Comparison of ENCODE assay signal across 13 mouse cellular contexts in genomic region chr5:73716941-73717340, GRCm38 (mm10).
"Had no signal": no experiment of that assay in that cellular context is flagged by ENCODE, and none has a peak within 500 bp of the region (broad histone marks: within the 10 kb centered on the region; RNA-seq: fewer than 3 reads in every experiment).

No protein-coding gene starts in this region.

- ATAC-seq: midbrain, embryonic 13.5 days; midbrain, embryonic 15.5 days had no signal

- H3K36me3 ChIP-seq: midbrain, embryonic 13.5 days; midbrain, embryonic 15.5 days; neural tube, embryonic 12.5 days; stomach, embryonic 15.5 days had no signal

- H3K4me3 ChIP-seq: midbrain, embryonic 13.5 days; midbrain, embryonic 15.5 days; neural tube, embryonic 12.5 days; stomach, embryonic 15.5 days had no signal

- DNase-seq: lung, adult 18-20 months; lung, embryonic 14.5 days; lung, postnatal 10 days; lung, postnatal 4 days; right cerebral cortex, postnatal 14 days; thymus, adult 2 months; thymus, postnatal 25 days; thymus, postnatal 4 days had no signal

- H3K27ac ChIP-seq: midbrain, embryonic 13.5 days; midbrain, embryonic 15.5 days; neural tube, embryonic 12.5 days; stomach, embryonic 15.5 days; stomach, postnatal 0 days had no signal

- H3K27me3 ChIP-seq: midbrain, embryonic 13.5 days; midbrain, embryonic 15.5 days; neural tube, embryonic 12.5 days; stomach, embryonic 15.5 days had no signal

- H3K4me1 ChIP-seq: midbrain, embryonic 13.5 days; midbrain, embryonic 15.5 days; neural tube, embryonic 12.5 days; stomach, embryonic 15.5 days had no signal

- H3K9me3 ChIP-seq: midbrain, embryonic 13.5 days; midbrain, embryonic 15.5 days; neural tube, embryonic 12.5 days; stomach, embryonic 15.5 days had no signal
